Mouse (Mus musculus) bone marrow, adult 2 months (tissue): ENCODE results near the gene Olah. TPM values are rescaled to one million over a fixed set of nuclear protein-coding genes. Genes with fewer than 3 reads are reported as not detected.
A peak's percentile ranks its signal among the peaks of the same experiment; 100 is the strongest.

Experiments
- H3K27ac ChIP-seq: fragments of 200-500 bp; 2 replicates; pipeline ENCODE4 v1.5.1; 2012; ENCODE audit warnings: low read depth, mild to moderate bottlenecking, control low read depth, inconsistent platforms, low read length; ENCODE audit not compliant: control insufficient read depth, poor library complexity, insufficient read depth
- H3K4me1 ChIP-seq: fragments of 200-500 bp; 2 replicates; pipeline ENCODE4 v1.6.1; 2011; ENCODE audit warnings: low read length; ENCODE audit not compliant: control insufficient read depth, insufficient read depth
- H3K4me3 ChIP-seq: fragments of 200-500 bp; replicated peaks from 2 replicates; pipeline ENCODE3; 2011; ENCODE audit warnings: mild to moderate bottlenecking, low read depth, low read length, control low read depth; ENCODE audit not compliant: control insufficient read depth
- CTCF ChIP-seq: fragments of 200-500 bp; IDR thresholded peaks from 2 replicates; pipeline ENCODE4 v1.5.1; 2011; ENCODE audit warnings: low read length, control low read depth; ENCODE audit not compliant: control insufficient read depth, insufficient read depth
- POLR2A ChIP-seq: fragments of 200-500 bp; IDR thresholded peaks from 2 replicates; pipeline ENCODE4 v1.6.1; 2011; ENCODE audit warnings: low read depth, mild to moderate bottlenecking, control low read depth, low read length, borderline replicate concordance; ENCODE audit not compliant: control insufficient read depth
- WGBS: fragments of 180-500 bp; shearing (Covaris S2); methylation state at CpG from one replicate; pipeline ENCODE4 v1.1.7; 2018; 5-methylcytosine and 5-hydroxymethylcytosine counted together
- polyA plus RNA-seq: library from polyadenylated mRNA; stranded (reverse); fragments of >200 nt; gene quantifications from 2 replicates; pipeline ENCODE4 v1.2.4, GENCODE M21; 2011; ENCODE audit warnings: low replicate concordance; ENCODE audit not compliant: missing spikeins, insufficient read depth, insufficient read length

The Olah gene
- polyA plus RNA-seq, 1 experiment = not detected

DNA sequence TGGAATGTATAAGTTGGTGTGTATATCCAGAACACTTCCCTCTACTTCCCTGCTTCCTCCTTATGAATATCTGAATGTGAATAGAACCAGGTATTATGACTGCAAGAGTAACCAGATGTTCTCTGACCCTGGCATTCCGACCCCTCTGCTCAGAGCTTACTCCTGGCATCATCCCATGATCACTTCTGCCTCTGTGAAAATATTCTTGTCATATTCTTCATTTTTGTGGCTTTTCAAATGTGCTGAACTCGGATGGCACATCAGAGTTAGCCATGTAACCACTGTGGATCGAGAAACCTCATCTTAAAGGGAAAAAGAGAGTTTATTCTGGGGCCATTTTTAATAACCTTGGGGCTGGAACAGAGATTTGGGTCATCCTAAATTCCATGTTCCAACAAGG is 25.5 kb upstream of the Olah start, which contains the start of gene Meig1:
Gene Meig1, minus strand, starts transcription at position 101 of the 400 bp plus-strand sequence.
- no peaks in the 10 kb centered on the region; the same call in 1 of the 2 replicates for H3K4me1 ChIP-seq
- H3K4me3 ChIP-seq = no peak within 1 kb of the TSS
- peak within 1 kb of the TSS; percentile 49; the same call in 1 of the 2 replicates for H3K27ac ChIP-seq
- TF ChIP-seq CTCF = no peak
- 75% methylated on average over 3 of the region's 3 CpGs for WGBS

DNA sequence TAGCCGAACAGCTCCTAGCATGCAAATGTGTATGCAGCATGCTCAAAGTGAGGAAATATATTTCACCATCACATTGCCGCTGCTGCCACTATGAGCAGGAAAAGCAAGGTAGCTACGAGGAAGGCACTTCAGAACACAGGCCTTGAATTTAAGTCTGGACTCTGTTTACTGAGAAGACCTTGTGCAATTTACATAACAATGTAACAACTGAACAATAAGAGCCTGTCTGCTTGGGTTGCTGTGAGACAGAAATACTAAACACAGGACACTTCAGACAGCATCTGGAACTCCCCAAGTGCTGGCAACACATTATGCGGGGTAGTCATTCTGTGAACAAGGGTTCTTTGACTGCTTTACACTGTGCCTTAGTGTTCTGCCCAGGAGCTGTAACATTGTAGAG is 23.1 kb upstream of the Olah start:
- TF ChIP-seq POLR2A (no peak), CTCF (no peak)
- 57% methylated on average over 4 of the region's 4 CpGs for WGBS
- Histone ChIP-seq H3K4me3 (no peak overlapping the region), H3K27ac (no peak overlapping the region), H3K4me1 (no peaks in the 10 kb centered on the region; the same call in 1 of the 2 replicates)

DNA sequence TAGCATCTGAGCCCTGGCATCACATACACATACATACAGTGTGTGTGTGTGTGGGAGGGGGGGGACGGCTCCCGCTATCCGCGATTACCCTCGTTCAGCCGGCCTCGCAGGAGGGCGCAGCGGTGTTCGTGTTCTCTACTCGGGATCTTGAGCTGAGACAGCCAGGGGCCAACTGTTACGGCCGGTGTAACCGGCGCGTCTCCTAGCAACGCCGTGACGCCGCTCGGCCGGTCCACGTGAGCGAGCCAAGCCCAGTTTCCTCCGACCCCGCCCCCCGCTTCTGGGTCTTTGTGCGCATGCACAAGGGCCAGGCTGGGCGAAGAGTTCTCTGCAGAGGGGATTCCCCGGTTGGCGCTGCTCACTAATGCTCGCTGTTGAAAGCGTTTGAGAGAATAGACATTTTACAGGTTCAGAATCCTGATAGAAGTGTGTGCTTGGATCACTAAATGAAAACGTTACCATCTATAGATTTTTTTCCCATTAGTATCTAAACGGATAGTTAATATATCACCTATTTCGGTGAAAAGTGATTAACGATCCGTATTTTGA is 21.9 kb upstream of the Olah start:
- TF ChIP-seq POLR2A = peak; percentile 18; the same call in 1 of the 2 replicates
- TF ChIP-seq CTCF = no peak
- Histone ChIP-seq H3K27ac (no peak overlapping the region), H3K4me1 (no peaks in the 10 kb centered on the region; the same call in 1 of the 2 replicates), H3K4me3 (peak overlapping the region; percentile 77)
- WGBS = under 1% methylated on average over 38 of the region's 38 CpGs

DNA sequence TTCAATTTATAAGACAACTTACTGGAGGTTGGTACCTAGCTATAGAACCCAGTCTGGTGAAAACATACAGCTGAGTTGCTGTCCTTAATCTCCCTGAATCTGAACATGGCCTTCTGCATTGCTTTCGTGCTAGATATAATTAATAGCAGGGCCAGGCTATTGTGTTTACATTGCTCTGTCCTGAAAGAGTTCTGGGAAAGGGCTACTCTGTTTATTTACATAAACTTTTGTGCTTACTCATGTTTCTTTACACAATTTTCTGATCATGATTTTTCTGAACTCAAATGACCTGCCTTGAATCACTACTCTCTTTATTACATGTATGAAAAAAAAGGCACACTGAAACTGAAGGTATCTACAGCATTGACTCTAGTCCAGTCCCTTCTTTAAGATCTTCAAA is 18.7 kb upstream of the Olah start:
- Histone ChIP-seq H3K27ac (no peak overlapping the region), H3K4me3 (no peak overlapping the region), H3K4me1 (no peaks in the 10 kb centered on the region; the same call in 1 of the 2 replicates)
- TF ChIP-seq CTCF = no peak
- no peak for TF ChIP-seq POLR2A
- 86% methylated on average over 1 of the region's 1 CpGs for WGBS

DNA sequence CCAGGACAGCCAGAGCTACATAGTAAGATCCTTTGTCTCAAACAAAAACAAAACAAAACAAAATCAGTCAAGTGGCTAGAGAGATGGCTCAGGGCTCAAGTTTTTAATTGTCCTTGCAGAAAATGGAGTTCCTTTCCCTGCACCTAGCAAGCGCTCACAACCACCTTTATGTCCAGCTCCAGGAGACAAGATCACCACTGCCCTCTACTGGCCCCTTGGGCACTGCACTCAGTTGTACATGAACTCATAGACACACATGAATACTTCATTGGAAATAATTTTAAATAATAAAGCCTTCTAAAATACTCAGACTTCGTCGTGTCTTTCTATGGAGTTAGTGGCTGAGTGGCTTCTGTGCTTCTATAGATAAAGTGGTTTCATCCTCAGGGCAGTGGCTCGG is 17.2 kb upstream of the Olah start:
- peak; percentile 73 for TF ChIP-seq CTCF
- TF ChIP-seq POLR2A = no peak
- Histone ChIP-seq H3K4me1 (no peaks in the 10 kb centered on the region), H3K27ac (no peak overlapping the region), H3K4me3 (no peak overlapping the region)
- 51% methylated on average over 4 of the region's 4 CpGs for WGBS

DNA sequence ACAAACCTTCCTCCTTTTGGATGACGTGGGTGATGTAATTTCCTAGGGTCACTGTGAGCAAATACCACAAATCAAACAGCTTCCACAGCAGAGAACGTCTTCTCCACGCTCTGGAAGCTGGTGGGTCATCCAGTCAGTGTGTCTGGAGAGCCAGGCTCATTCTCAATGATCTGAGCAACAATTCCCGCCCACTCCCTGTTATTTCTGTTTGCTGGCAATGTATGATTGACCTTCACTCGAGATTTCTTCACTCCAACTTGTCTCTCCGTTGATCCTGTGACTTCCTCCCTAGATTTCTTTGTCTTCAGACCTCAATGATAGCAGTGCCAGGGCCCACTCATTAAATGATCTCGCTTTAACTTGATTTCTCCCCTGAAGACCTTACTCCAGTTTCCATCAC is 10.7 kb upstream of the Olah start:
- Histone ChIP-seq H3K4me1 (no peaks in the 10 kb centered on the region), H3K4me3 (no peak overlapping the region), H3K27ac (no peak overlapping the region)
- 46% methylated on average over 7 of the region's 7 CpGs for WGBS
- TF ChIP-seq CTCF = no peak
- TF ChIP-seq POLR2A = no peak

DNA sequence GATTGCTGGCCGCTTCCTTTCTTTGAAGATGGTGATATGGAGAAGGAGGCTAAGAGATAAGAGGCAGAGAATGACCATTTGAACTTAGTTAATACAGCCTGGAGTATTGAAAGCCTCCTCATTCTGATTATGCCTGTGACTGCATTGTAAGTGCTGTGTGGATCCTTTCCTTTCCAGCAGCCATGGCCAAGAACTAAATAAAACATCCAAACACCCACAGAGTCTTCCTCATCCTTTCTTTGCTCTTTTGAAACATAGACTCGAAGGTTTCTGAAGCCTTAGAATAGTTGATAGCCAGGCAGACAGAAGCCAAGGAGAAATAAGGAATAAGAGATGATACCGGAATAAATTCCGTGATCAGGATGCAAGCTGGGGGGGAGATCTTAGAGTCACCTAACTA is 9.0 kb upstream of the Olah start:
- H3K4me1 ChIP-seq = no peaks in the 10 kb centered on the region
- 79% methylated on average over 4 of the region's 4 CpGs for WGBS
- H3K4me3 ChIP-seq = no peak overlapping the region
- no peak for TF ChIP-seq POLR2A
- no peak for TF ChIP-seq CTCF
- H3K27ac ChIP-seq = no peak overlapping the region

DNA sequence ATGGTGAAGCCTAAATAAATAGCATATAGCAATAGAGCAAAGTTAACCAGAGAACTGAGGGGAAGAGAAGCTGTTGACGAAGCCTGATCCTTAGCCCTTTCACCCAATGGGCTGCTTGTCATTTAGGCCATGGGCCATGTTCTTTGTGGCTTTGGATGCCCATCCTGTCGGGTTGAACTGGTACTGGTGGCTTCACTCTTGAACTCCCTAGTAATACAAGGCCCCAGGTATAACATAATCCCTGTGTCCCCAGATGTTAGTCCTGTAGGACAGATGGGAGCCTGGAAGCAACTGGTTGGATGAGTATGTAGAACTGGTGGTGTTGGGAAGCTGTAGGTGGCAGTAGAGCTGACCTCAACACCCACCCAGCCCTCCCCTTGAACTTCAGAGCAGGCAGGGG is 5.1 kb downstream of the Olah start:
- no peaks in the 10 kb centered on the region for H3K4me1 ChIP-seq

DNA sequence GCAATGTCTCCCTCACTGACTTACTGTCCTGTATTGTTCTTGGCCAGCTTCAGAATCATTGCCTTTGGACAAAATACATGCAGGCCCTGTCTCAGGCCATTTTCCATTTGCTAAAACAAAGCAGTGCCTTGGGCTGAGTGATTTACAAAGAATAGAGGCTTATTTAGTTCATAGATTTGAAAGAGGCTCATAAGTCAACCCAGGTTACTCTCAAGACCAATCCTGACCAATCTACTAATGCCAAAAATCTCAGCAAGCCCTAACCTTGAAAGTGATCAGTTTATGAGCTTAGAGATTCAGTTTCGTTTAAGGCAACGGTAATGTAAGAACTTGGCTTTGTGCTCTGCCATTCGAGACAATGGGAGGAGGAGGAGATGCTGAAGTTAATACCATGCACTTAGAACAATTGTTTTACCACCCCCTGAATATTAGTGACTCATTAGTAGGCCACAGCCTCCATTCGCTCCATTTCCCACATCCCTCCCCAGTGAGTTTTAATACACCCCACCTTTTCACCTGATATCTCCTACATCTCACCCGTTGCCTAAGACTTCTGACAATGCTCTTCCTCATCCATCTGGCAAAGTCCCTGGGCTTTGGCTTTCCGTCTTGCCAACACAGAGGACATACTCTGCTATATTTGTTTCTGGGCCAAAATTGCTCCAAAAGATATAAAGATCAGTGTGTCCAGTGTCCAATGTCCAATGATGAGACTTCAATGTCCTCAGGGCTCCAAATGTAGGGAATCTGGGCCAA is 9.7 kb downstream of the Olah start:
- 78% methylated on average over 6 of the region's 6 CpGs for WGBS
- Histone ChIP-seq H3K4me3 (no peak overlapping the region), H3K27ac (no peak overlapping the region), H3K4me1 (no peaks in the 10 kb centered on the region; the same call in 1 of the 2 replicates)
- no peak for TF ChIP-seq POLR2A
- TF ChIP-seq CTCF = no peak

More for the DNA sequence above, 5.1 kb downstream of the Olah start:
- H3K27ac ChIP-seq = no peak overlapping the region
- WGBS = 59% methylated on average over 2 of the region's 2 CpGs
- H3K4me3 ChIP-seq = no peak overlapping the region
- TF ChIP-seq CTCF = no peak
- TF ChIP-seq POLR2A = no peak
